Mouse (Mus musculus) hindbrain, embryonic 16.5 days (tissue): ENCODE data around the gene Wipf1. TPM values are rescaled to one million over a fixed set of nuclear protein-coding genes. Genes with fewer than 3 reads are reported as not detected.
"Not testable (repeated sequence)": the region's sequence is repeated elsewhere in the genome, so short reads cannot be mapped to it uniquely, and the experiment has no call there.

Source experiments
- ATAC-seq: fragments of 200-750 bp; cut with Nextera tagmentation; 2 replicates; pipeline ENCODE4 v1.8.0; 2017; ENCODE audit warnings: moderate TSS enrichment, moderate library complexity
- H3K27ac ChIP-seq: fragments of 300-500 bp; sonication (generic); 2 replicates; pipeline ENCODE4 v1.5.1; 2014; ENCODE audit warnings: low read depth, mild to moderate bottlenecking, control low read depth, low read length, moderate library complexity
- H3K27me3 ChIP-seq: fragments of 300-500 bp; sonication (generic); replicated peaks from 2 replicates; pipeline ENCODE4 v1.6.1; 2014; ENCODE audit warnings: low read length; ENCODE audit not compliant: control insufficient read depth, insufficient read depth
- H3K36me3 ChIP-seq: fragments of 300-500 bp; sonication (generic); 2 replicates; pipeline ENCODE4 v1.6.1; 2014; ENCODE audit warnings: mild to moderate bottlenecking, low read length, moderate library complexity, mixed read lengths; ENCODE audit not compliant: control insufficient read depth, insufficient read depth
- H3K4me1 ChIP-seq: fragments of 300-500 bp; sonication (generic); 2 replicates; pipeline ENCODE4 v1.6.1; 2014; ENCODE audit warnings: low read depth, low read length; ENCODE audit not compliant: control insufficient read depth, insufficient read depth
- H3K4me2 ChIP-seq: fragments of 300-500 bp; sonication (generic); 2 replicates; pipeline ENCODE4 v1.6.1; 2014; ENCODE audit warnings: mild to moderate bottlenecking, low read length, control low read depth, moderate library complexity
- H3K4me3 ChIP-seq: fragments of 300-500 bp; sonication (generic); 2 replicates; pipeline ENCODE4 v1.5.1; 2014; ENCODE audit warnings: mild to moderate bottlenecking, low read length, control low read depth, moderate library complexity
- H3K9ac ChIP-seq: fragments of 300-500 bp; sonication (generic); 2 replicates; pipeline ENCODE4 v1.6.1; 2014; ENCODE audit warnings: low read depth, mild to moderate bottlenecking, control low read depth, low read length, moderate library complexity
- H3K9me3 ChIP-seq: fragments of 300-500 bp; sonication (generic); 2 replicates; pipeline ENCODE4 v1.6.1; 2014; ENCODE audit warnings: mild to moderate bottlenecking, low read length, moderate library complexity; ENCODE audit not compliant: control insufficient read depth
- WGBS: fragments of 180-500 bp; shearing (Covaris S2); extraction: QIAGEN DNeasy Blood & Tissue Kit; methylation state at CpG from one replicate; pipeline ENCODE4 v1.1.7; 2014; 5-methylcytosine and 5-hydroxymethylcytosine counted together
- polyA plus RNA-seq: library from polyadenylated mRNA; unstranded; fragments of >200 nt; fragmentation: Nextera tagmentation; extraction: Ambion mirVana; gene quantifications from 2 replicates; pipeline ENCODE4 v1.2.1, GENCODE M21; 2015

Wipf1 gene
- polyA plus RNA-seq, 1 experiment from 2014 or later, result 2.4 TPM

GRCm38 (mm10) chr2:73566162-73566561 is 36.6 kb upstream of the Wipf1 start:
- Histone ChIP-seq H3K27ac (no peak overlapping the region), H3K36me3 (no peaks in the 10 kb centered on the region), H3K4me3 (no peak overlapping the region), H3K27me3 (no peaks in the 10 kb centered on the region), H3K9me3 (no peaks in the 10 kb centered on the region), H3K9ac (no peak overlapping the region), H3K4me2 (no peak overlapping the region), H3K4me1 (peaks cover 7% of the 10 kb centered on the region)
- 8% methylated on average over 7 of the region's 7 CpGs for WGBS
- ATAC-seq, result no peak

GRCm38 (mm10) chr2:73563690-73564089 is 34.2 kb upstream of the Wipf1 start:
- no peaks in the 10 kb centered on the region for H3K36me3 ChIP-seq
- H3K27ac ChIP-seq, result no peak overlapping the region
- peaks cover 7% of the 10 kb centered on the region for H3K4me1 ChIP-seq
- WGBS, result 74% methylated on average over 7 of the region's 7 CpGs
- H3K4me3 ChIP-seq, result no peak overlapping the region
- no peak overlapping the region for H3K4me2 ChIP-seq
- H3K27me3 ChIP-seq, result no peaks in the 10 kb centered on the region
- H3K9ac ChIP-seq, result no peak overlapping the region
- H3K9me3 ChIP-seq, result no peaks in the 10 kb centered on the region
- ATAC-seq, result no peak

GRCm38 (mm10) chr2:73562656-73563055 is 33.1 kb upstream of the Wipf1 start:
- 97% methylated on average over 9 of the region's 9 CpGs for WGBS
- no peak overlapping the region for H3K4me3 ChIP-seq
- ATAC-seq, result no peak
- H3K4me2 ChIP-seq, result no peak overlapping the region
- H3K9me3 ChIP-seq, result no peaks in the 10 kb centered on the region
- H3K36me3 ChIP-seq, result no peaks in the 10 kb centered on the region
- no peaks in the 10 kb centered on the region for H3K27me3 ChIP-seq
- H3K4me1 ChIP-seq, result peaks cover 7% of the 10 kb centered on the region
- no peak overlapping the region for H3K9ac ChIP-seq
- H3K27ac ChIP-seq, result no peak overlapping the region

GRCm38 (mm10) chr2:73561665-73562063 is 32.1 kb upstream of the Wipf1 start:
- peaks cover 7% of the 10 kb centered on the region for H3K4me1 ChIP-seq
- peak overlapping the region; percentile 82 for H3K4me2 ChIP-seq
- H3K27me3 ChIP-seq, result no peaks in the 10 kb centered on the region
- peak overlapping the region; percentile 48 for H3K4me3 ChIP-seq
- H3K27ac ChIP-seq, result no peak overlapping the region
- H3K9me3 ChIP-seq, result no peaks in the 10 kb centered on the region
- peak; percentile 74 for ATAC-seq
- H3K36me3 ChIP-seq, result no peaks in the 10 kb centered on the region
- WGBS, result 1% methylated on average over 8 of the region's 8 CpGs
- no peak overlapping the region; the same call in 1 of the 2 replicates for H3K9ac ChIP-seq

- peak overlapping the region; percentile 68 for H3K9ac ChIP-seq
- H3K27ac ChIP-seq, result peak overlapping the region; percentile 39; the same call in 1 of the 2 replicates
- WGBS, result 1% methylated on average over 23 of the region's 23 CpGs
- H3K27me3 ChIP-seq, result no peaks in the 10 kb centered on the region
- no peaks in the 10 kb centered on the region for H3K9me3 ChIP-seq
- peak; percentile 73 for ATAC-seq
- H3K36me3 ChIP-seq, result no peaks in the 10 kb centered on the region
- H3K4me2 ChIP-seq, result peak overlapping the region; percentile 82
- peak overlapping the region; percentile 48 for H3K4me3 ChIP-seq
- H3K4me1 ChIP-seq, result peaks cover 5% of the 10 kb centered on the region
These were observed 31.5 kb upstream of the Wipf1 start for GRCm38 (mm10) chr2:73560899-73561664.

GRCm38 (mm10) chr2:73560445-73560844 is 30.9 kb upstream of the Wipf1 start:
- Histone ChIP-seq H3K9ac (peak overlapping the region; percentile 68), H3K4me2 (peak overlapping the region; percentile 82), H3K4me1 (peaks cover 3% of the 10 kb centered on the region), H3K36me3 (no peaks in the 10 kb centered on the region), H3K4me3 (peak overlapping the region; percentile 48), H3K27me3 (no peaks in the 10 kb centered on the region), H3K27ac (no peak overlapping the region), H3K9me3 (no peaks in the 10 kb centered on the region)
- WGBS, result 48% methylated on average over 7 of the region's 7 CpGs
- ATAC-seq, result no peak

- H3K4me3 ChIP-seq, result no peak overlapping the region
- WGBS, result 89% methylated on average over 8 of the region's 8 CpGs
- H3K27ac ChIP-seq, result no peak overlapping the region
- peaks cover 3% of the 10 kb centered on the region for H3K4me1 ChIP-seq
- no peaks in the 10 kb centered on the region for H3K27me3 ChIP-seq
- H3K9me3 ChIP-seq, result no peaks in the 10 kb centered on the region
- no peak overlapping the region for H3K9ac ChIP-seq
- no peak overlapping the region for H3K4me2 ChIP-seq
- ATAC-seq, result no peak
- H3K36me3 ChIP-seq, result no peaks in the 10 kb centered on the region
These were observed 28.4 kb upstream of the Wipf1 start for GRCm38 (mm10) chr2:73557956-73558355.

GRCm38 (mm10) chr2:73557061-73557460 is 27.5 kb upstream of the Wipf1 start:
- H3K9ac ChIP-seq, H3K9me3 ChIP-seq, H3K27ac ChIP-seq, H3K4me3 ChIP-seq, ATAC-seq, H3K4me1 ChIP-seq, H3K36me3 ChIP-seq, H3K27me3 ChIP-seq, H3K4me2 ChIP-seq: not testable (repeated sequence)
- WGBS, result 97% methylated on average over 3 of the region's 3 CpGs

- 69% methylated on average over 3 of the region's 3 CpGs for WGBS
- Histone ChIP-seq H3K4me1 (no peaks in the 10 kb centered on the region), H3K9ac (no peak overlapping the region), H3K4me2 (no peak overlapping the region), H3K36me3 (no peaks in the 10 kb centered on the region), H3K27ac (no peak overlapping the region), H3K27me3 (no peaks in the 10 kb centered on the region), H3K9me3 (no peaks in the 10 kb centered on the region), H3K4me3 (no peak overlapping the region)
- no peak for ATAC-seq
These were observed 24.9 kb upstream of the Wipf1 start for GRCm38 (mm10) chr2:73554389-73554788.
